Mouse (Mus musculus) heart, postnatal 0 days (tissue): ENCODE results near the gene Capn12.

ENCODE experiments used
- CTCF ChIP-seq: IDR thresholded peaks from 2 replicates; pipeline ENCODE4 v1.5.1; 2016; ENCODE audit warnings: antibody characterized with exemption, control low read depth, low read depth
- EP300 ChIP-seq: IDR thresholded peaks from 2 replicates; pipeline ENCODE4 v1.6.1; 2016; ENCODE audit warnings: antibody characterized with exemption, low read depth

- TF ChIP-seq CTCF (no peak), EP300 (no peak)
These were observed 11.4 kb downstream of the Capn12 start for GRCm38 (mm10) chr7:28892601-28893000.
